ENCODE assay signal across 10 mouse cellular contexts in the genomic region with DNA sequence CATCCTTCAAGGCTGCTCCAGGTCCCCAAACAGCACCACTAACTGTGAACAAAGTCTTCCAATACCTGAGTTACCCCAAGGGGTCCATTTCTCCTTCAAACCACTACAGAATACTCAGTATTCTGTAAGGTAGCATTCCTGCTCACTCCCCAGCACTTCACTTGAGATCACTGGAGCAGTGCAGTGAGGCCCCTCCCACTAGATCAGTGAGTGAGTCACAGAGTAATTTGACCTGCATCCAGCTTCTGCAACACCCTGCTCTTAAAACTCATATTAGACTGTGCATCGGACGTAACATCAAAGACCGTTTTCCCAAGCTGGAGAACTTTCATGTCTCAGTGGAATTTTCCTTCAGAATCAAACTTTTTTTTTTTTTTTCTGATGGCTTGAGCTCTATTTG.
DNase-seq lines count a peak whose midpoint lies in the region; ATAC-seq lines count a peak whose summit lies in the region.
"Had no signal": no experiment of that assay in that cellular context is flagged by ENCODE, and none has a peak within 500 bp of the region (broad histone marks: within the 10 kb centered on the region; RNA-seq: fewer than 3 reads in every experiment).

No protein-coding gene starts in this region.

- no peak overlapping the region for H3K4me3 ChIP-seq in heart, embryonic 12.5 days
- H3K4me3 ChIP-seq: hindbrain, embryonic 13.5 days had no signal

- H3K27ac ChIP-seq in heart, embryonic 12.5 days (ENCODE audit: poor library complexity, severe bottlenecking), result no peak overlapping the region
- H3K27ac ChIP-seq: hindbrain, embryonic 13.5 days had no signal

- no peaks in the 10 kb centered on the region for H3K36me3 ChIP-seq in heart, embryonic 12.5 days
- H3K36me3 ChIP-seq: hindbrain, embryonic 13.5 days had no signal

- H3K4me1 ChIP-seq in heart, embryonic 12.5 days (replicated peaks), result peaks cover 8% of the 10 kb centered on the region; the same call in 1 of the 2 replicates
- H3K4me1 ChIP-seq: hindbrain, embryonic 13.5 days had no signal

- WGBS in heart, embryonic 12.5 days, result 52% methylated on average over 3 of the region's 3 CpGs

- H3K4me2 ChIP-seq in heart, embryonic 12.5 days, result no peak overlapping the region
- H3K4me2 ChIP-seq: hindbrain, embryonic 13.5 days had no signal

- no peaks in the 10 kb centered on the region for H3K9me3 ChIP-seq in heart, embryonic 12.5 days (replicated peaks)
- H3K9me3 ChIP-seq: hindbrain, embryonic 13.5 days had no signal

- no peaks in the 10 kb centered on the region for H3K27me3 ChIP-seq in heart, embryonic 12.5 days (replicated peaks)
- H3K27me3 ChIP-seq: hindbrain, embryonic 13.5 days had no signal

- no peak overlapping the region for H3K9ac ChIP-seq in heart, embryonic 12.5 days
- H3K9ac ChIP-seq: hindbrain, embryonic 13.5 days had no signal

- peak; percentile 9 for DNase-seq in heart, adult 8-10 months (ENCODE audit: low spot score)
- peak; percentile 37 for DNase-seq in fibroblast of lung, adult 2 months (ENCODE audit: low read depth)
- DNase-seq in kidney, postnatal 25 days, result peak; percentile 52 to 53
- DNase-seq in skeletal muscle tissue, adult 2 months (ENCODE audit: low read depth, low spot score), result peak; percentile 16
- DNase-seq in layer of hippocampus, postnatal 36 days, result no peak
- no peak for DNase-seq in testis, postnatal 14 days (ENCODE audit: low spot score)
- DNase-seq in cerebellum, postnatal 10 days, result no peak
- DNase-seq: thymus, adult 2 months had no signal

- ATAC-seq in heart, embryonic 12.5 days (ENCODE audit: insufficient number of reproducible peaks, low FRiP score), result no peak

Comparison
In these comparisons a context has a peak if more than half of its experiments do, and no peak if none do; other contexts are left out.
1. DNase-seq: peak in heart, adult 8-10 months (single experiment), fibroblast of lung, adult 2 months (single experiment), kidney, postnatal 25 days (2 of 2) and skeletal muscle tissue, adult 2 months (single experiment); none in layer of hippocampus, postnatal 36 days (0 of 2), testis, postnatal 14 days (single experiment) and cerebellum, postnatal 10 days (0 of 2).